Mouse (Mus musculus): ENCODE data around the gene Tubal3.
"Not testable (repeated sequence)": the region's sequence is repeated elsewhere in the genome, so short reads cannot be mapped to it uniquely, and the experiment has no call there.

Gene Tubal3

DNA sequence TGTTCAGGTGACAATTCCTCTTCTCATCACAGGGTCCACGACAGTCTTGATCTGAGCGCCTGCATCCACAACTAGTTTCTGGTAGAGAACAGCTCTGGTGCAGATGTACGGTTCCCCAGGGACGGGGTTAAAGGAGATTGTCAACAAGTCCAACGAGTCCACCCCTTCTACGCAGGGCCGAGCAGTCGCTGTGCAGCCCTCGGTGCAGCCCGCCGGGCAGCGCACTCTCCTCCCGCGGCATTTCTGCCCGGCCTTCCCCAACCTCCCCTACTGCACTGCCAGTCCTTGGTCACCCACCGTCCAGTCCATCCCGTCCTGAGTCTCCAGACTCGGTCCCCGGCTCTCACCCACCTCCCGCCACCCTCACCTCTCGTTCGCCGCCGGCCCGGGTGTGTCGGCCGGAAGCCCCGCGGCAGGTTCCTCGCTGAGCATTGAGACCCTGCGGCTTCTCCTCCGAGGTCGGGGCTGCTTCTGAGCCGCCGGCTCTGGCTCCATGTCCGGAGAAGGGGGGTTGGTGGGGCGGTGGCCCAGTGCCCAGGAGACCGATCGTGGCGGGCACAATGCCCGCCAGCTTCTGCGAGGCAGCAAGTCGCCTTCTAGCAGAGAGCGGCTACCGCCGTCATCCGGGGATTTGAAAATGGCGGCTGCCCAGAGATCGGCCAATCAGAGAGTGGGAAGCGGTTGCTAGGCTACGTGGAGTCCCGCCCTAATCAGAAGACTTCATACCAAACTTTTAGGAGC lies at the start of gene Tubal3, which contains the start of gene Net1:
TSS of gene Tubal3 (plus strand) at position 704 of the 741 bp plus-strand sequence.
TSS of gene Net1 (minus strand) at position 650 of the 741 bp plus-strand sequence.
- DNase-seq (ENCODE audit: low spot score), result peak; percentile 87

DNA sequence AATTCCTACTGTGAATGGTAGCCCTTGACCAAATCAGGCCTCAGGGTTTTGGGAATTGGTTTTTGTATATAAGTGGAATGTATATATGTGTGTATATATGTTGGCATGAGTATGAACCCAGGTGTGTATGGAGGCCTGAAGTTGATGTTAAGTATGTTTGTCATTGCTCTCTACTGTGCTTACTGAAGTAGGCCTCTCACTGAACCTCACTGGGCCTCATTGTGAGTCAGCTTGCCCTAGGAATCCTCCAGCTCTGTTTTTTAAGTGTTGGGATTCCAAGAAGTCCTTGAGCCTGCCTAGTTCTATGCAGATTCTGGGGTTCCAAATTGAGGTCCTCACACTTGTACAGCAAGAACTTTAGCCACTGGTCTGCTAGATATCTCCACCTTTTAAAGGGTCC lies 48.2 kb upstream of the Tubal3 start:
- DNase-seq (ENCODE audit: low spot score), result no peak

GRCm38 (mm10) chr13:3872832-3873231 lies 45.2 kb upstream of the Tubal3 start:
- DNase-seq (ENCODE audit: low spot score), result no peak

- no peak for DNase-seq (ENCODE audit: low spot score)
These were observed 41.6 kb upstream of the Tubal3 start for GRCm38 (mm10) chr13:3876448-3876847.

- DNase-seq (ENCODE audit: low spot score), result no peak
These were observed 40.9 kb upstream of the Tubal3 start for GRCm38 (mm10) chr13:3877185-3877584.

GRCm38 (mm10) chr13:3877679-3878220 lies 40.3 kb upstream of the Tubal3 start:
- peak; percentile 26 for DNase-seq (ENCODE audit: low spot score)

- no peak for DNase-seq (ENCODE audit: low spot score)
These were observed 31.4 kb upstream of the Tubal3 start for GRCm38 (mm10) chr13:3886663-3887062.

GRCm38 (mm10) chr13:3889111-3889510 lies 29.0 kb upstream of the Tubal3 start:
- no peak for DNase-seq (ENCODE audit: low spot score)

DNA sequence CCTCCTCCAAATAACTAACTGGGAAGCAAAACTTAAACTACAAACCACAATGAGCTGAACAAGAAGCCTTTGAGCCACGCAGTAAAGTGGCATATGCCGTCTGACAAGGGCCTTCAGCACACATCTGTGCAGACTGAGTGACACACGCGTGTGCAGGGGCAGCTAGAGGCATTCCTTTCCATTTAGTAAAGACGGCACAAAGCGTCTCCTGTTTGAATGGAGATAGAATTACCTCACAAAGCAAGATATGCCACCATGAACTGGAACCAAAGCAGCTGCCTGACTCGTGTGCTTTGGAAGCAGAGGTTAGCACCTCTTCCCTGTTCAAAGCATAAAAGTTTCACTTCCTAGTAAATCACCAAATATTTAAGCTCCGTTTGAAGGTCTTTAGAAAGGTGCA lies 28.0 kb upstream of the Tubal3 start:
- no peak for DNase-seq (ENCODE audit: low spot score)

GRCm38 (mm10) chr13:3891479-3892087 lies 26.5 kb upstream of the Tubal3 start:
- DNase-seq (ENCODE audit: low spot score), result no peak

GRCm38 (mm10) chr13:3892601-3893000 lies 25.5 kb upstream of the Tubal3 start:
- no peak for DNase-seq (ENCODE audit: low spot score)

DNA sequence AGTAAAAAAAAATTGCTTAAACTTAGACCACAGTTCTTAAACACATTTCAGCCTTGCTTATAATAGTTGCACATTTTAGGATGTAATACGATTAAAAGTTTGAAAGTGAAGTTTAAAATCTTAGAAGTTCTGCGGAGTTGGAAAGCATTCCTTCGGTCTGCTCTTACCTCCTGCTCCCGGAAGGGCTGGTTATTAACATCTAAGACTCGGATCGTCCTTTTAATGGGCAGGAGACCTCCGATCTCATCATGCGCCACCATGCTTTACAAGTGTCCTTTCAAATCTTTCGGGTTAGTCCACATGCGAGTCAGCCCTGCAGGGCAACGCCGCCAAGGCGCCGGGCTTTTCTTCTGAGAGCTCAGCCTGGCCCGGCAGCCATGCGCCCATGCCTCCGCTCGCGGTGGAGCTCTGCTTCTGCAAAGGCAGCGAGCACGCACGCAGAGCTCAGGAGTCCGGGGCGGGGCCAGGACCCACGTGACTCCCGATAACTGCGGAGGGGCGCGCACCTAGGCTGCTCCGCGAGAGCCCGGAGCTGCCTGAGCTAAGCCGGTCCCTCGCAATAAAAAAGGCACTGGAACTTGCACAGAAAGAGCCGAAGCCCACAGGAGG lies 24.8 kb upstream of the Tubal3 start:
- DNase-seq (ENCODE audit: low spot score), result peak; percentile 94

- DNase-seq (ENCODE audit: low spot score), result no peak
These were observed 23.5 kb upstream of the Tubal3 start for GRCm38 (mm10) chr13:3894549-3894948.

GRCm38 (mm10) chr13:3895397-3895980 lies 22.6 kb upstream of the Tubal3 start:
- DNase-seq (ENCODE audit: low spot score), result no peak

DNA sequence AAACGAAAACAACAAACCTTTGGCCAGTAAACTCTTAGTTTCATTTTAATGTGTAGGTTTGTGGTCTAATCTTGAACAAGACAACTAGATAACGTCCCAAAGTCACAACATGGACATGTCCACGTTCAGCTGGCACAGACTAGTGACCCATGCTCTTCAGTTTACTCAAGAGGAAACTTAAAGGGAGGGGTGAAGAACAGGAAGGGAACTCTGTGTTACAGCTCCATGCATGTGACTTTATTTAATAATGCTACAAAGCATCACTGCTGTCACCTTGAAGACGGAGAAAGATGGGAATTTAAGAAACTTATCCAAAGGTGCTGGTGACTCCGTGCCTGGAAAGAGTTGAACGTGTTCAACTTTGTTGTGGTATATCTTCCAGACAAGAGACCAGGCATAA lies 22.0 kb upstream of the Tubal3 start:
- DNase-seq (ENCODE audit: low spot score), result no peak

DNA sequence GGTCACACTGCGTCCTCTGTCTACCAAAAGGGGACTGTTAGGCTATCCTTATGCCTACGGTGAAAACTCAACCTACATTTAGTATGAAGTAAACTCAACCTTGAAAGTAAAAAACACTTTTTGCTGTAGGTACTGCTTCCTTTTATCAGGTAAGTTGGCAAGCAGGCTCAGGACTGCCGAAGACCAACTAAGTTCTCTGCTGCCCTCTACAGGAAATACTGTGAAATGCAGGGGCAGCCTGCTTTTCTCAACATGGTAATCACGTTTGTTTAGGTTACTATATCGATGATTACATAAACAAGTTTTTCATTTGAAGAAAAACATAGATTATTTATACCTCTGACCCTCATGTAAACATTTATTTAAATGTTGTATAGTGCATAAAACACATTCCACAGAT lies 21.2 kb upstream of the Tubal3 start:
- DNase-seq (ENCODE audit: low spot score), result no peak

- DNase-seq (ENCODE audit: low spot score), result not testable (repeated sequence)
These were observed 19.9 kb upstream of the Tubal3 start for GRCm38 (mm10) chr13:3898202-3898601.

DNA sequence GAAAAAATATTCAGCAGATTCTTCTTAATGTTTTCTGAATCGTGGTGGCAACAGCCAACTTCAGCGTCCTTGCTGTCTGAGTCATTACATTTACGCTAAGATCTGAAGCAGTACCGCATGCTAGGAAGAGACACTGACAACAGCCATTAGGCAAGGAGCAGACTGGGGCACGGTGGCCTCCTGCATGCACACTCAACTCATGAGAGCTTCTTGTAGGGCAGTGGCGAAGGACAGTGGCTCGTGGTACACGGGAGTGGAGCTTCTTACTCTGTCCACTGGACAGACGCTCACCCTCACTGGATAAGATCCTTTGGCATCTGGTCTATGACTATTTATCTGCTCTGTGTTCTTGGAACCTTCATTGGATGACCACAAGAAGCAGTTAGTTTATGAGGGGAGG lies 18.8 kb upstream of the Tubal3 start:
- no peak for DNase-seq (ENCODE audit: low spot score)

DNA sequence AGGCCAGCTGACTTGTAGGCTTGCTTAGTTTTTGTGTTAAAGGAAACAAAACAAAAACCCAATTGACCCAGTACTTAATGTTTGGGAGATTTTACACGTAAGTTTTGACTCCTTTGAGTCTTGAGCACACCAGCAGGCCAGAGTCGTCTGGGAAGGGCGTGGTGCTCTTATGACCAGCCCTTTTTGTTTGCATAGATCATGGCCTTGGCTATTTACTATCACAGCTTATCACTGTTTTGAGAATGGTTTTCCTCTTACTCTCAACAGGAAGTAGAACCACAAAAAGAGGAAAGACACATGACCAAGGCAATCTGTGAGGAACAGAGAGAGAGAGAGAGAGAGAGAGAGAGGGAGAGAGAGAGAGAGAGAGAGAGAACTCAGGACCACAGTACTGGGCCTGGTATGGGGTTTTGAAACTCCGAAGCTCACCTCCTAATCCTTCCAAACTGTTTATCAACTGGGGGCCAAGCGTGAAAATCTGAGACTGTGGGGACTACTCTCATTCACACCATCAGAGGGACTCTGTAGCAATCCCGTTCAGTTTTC lies 10.8 kb upstream of the Tubal3 start:
- DNase-seq (ENCODE audit: low spot score), result no peak

- DNase-seq (ENCODE audit: low spot score), result no peak
These were observed 9.8 kb upstream of the Tubal3 start for GRCm38 (mm10) chr13:3908262-3908661.

- DNase-seq (ENCODE audit: low spot score), result no peak
These were observed 7.7 kb upstream of the Tubal3 start for GRCm38 (mm10) chr13:3910356-3910755.

DNA sequence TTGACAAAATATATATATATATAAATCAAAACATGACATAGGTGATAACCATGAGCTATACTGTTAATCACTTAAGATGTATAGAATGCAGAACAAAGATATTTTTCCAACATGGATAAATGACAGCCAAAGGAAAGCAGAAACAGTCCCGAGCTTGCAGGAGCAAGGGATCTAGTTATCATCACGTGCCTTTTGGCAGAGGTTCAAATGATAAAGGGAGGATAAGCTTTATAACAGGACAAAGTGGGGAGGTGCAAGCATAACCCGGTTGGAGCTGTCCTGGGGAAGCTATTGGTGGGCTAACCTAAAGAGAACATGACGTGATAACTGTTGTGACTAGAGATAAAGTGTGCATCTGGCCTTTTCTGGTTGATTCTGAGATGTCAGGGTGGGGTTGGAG lies 4.6 kb upstream of the Tubal3 start:
- DNase-seq (ENCODE audit: low spot score), result no peak
